Mouse (Mus musculus) spleen, adult 2 months (tissue): ENCODE measurements around the gene Got1.

ENCODE experiments used
- CTCF ChIP-seq: fragments of 200-500 bp; IDR thresholded peaks from 2 replicates; pipeline ENCODE4 v1.5.1; 2011; ENCODE audit warnings: mild to moderate bottlenecking, inconsistent platforms; ENCODE audit not compliant: insufficient read depth, insufficient read length, insufficient replicate concordance; ENCODE audit errors: extremely low read depth
- POLR2A ChIP-seq: fragments of 200-500 bp; IDR thresholded peaks from 2 replicates; pipeline ENCODE4 v1.6.1; 2011; ENCODE audit warnings: low read depth, low read length, inconsistent platforms

DNA sequence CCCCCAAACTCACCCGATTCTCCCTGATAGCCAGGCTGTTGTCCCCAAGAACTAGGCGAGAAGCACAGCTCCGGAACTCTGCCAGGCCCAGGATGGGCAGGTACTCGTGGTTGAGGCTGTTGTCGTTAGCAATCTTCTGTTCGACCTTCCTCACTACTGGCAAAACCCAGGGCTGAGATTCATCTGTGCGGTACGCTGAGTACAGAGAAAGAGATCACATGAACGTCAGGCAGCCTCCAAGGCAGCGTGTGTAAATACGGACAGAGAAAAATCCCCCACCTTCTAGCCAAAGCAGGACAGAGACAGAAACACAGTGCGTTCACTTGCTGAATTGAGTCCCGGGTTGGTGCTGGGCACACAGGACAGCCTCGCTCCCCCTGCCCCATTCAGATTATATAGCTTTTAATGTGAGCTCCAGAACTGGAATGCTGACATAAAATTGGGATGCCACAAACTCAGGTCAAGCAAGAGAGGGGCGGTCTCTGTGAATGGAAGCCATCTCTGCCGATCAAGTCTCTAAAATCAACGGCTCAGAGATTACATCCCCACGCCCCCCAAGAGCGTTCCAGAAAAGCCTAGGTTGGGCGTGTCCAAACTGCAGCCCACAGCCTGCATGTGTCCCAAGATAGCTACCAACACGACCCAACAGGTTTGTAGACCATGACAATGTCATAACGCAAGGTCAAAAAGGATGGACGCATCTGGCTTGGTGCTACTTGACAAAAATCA is 8.6 kb downstream of the Got1 start:
- TF ChIP-seq POLR2A: no peak
- TF ChIP-seq CTCF: no peak
